Mouse (Mus musculus): ENCODE results near the gene Ptprf.

Ptprf gene

GRCm38 (mm10) chr4:118257977-118258376 lies 33.2 kb downstream of the Ptprf start:
- DNase-seq (ENCODE audit: low spot score) = no peak

- no peak for DNase-seq (ENCODE audit: low spot score)
Observed at GRCm38 (mm10) chr4:118257416-118257815, 33.8 kb downstream of the Ptprf start.

- no peak for DNase-seq (ENCODE audit: low spot score)
Observed at GRCm38 (mm10) chr4:118256217-118256616, 35.0 kb downstream of the Ptprf start.

- DNase-seq (ENCODE audit: low spot score) = no peak
Observed at GRCm38 (mm10) chr4:118254953-118255352, 36.3 kb downstream of the Ptprf start.

GRCm38 (mm10) chr4:118247323-118247722 lies 43.9 kb downstream of the Ptprf start:
- DNase-seq (ENCODE audit: low spot score) = no peak

- no peak for DNase-seq (ENCODE audit: low spot score)
Observed at GRCm38 (mm10) chr4:118245847-118246246, 45.4 kb downstream of the Ptprf start.

GRCm38 (mm10) chr4:118243791-118244190 lies 47.4 kb downstream of the Ptprf start:
- DNase-seq (ENCODE audit: low spot score) = no peak

GRCm38 (mm10) chr4:118243298-118243697 lies 47.9 kb downstream of the Ptprf start:
- DNase-seq (ENCODE audit: low spot score) = no peak

- no peak for DNase-seq (ENCODE audit: low spot score)
Observed at GRCm38 (mm10) chr4:118239960-118240689, 51.1 kb downstream of the Ptprf start.

GRCm38 (mm10) chr4:118238666-118239065 lies 52.5 kb downstream of the Ptprf start:
- no peak for DNase-seq (ENCODE audit: low spot score)

GRCm38 (mm10) chr4:118236871-118237270 lies 54.3 kb downstream of the Ptprf start:
- DNase-seq (ENCODE audit: low spot score) = no peak

- DNase-seq (ENCODE audit: low spot score) = no peak
Observed at GRCm38 (mm10) chr4:118234711-118235388, 56.4 kb downstream of the Ptprf start.

GRCm38 (mm10) chr4:118233886-118234285 lies 57.3 kb downstream of the Ptprf start:
- no peak for DNase-seq (ENCODE audit: low spot score)

- DNase-seq (ENCODE audit: low spot score) = no peak
Observed at GRCm38 (mm10) chr4:118231861-118232260, 59.3 kb downstream of the Ptprf start.

- no peak for DNase-seq (ENCODE audit: low spot score)
Observed at GRCm38 (mm10) chr4:118229035-118229770, 62.0 kb downstream of the Ptprf start.

- DNase-seq (ENCODE audit: low spot score) = no peak
Observed at GRCm38 (mm10) chr4:118227398-118227797, 63.8 kb downstream of the Ptprf start.

- DNase-seq (ENCODE audit: low spot score) = no peak
Observed at GRCm38 (mm10) chr4:118221261-118221660, 69.9 kb downstream of the Ptprf start.

GRCm38 (mm10) chr4:118220756-118221155 lies 70.4 kb downstream of the Ptprf start:
- no peak for DNase-seq (ENCODE audit: low spot score)

GRCm38 (mm10) chr4:118219487-118219886 lies 71.7 kb downstream of the Ptprf start:
- DNase-seq (ENCODE audit: low spot score) = no peak

GRCm38 (mm10) chr4:118218521-118218920 lies 72.7 kb downstream of the Ptprf start:
- DNase-seq (ENCODE audit: low spot score) = no peak

- DNase-seq (ENCODE audit: low spot score) = peak; percentile 30
Observed at GRCm38 (mm10) chr4:118216726-118217595, 74.2 kb downstream of the Ptprf start.

GRCm38 (mm10) chr4:118214891-118215290 lies 76.3 kb downstream of the Ptprf start:
- no peak for DNase-seq (ENCODE audit: low spot score)

Measured in ovary, postnatal 10 days (tissue).